Mouse (Mus musculus): ENCODE data around the gene Maml3. TPM values are rescaled to one million over a fixed set of nuclear protein-coding genes. Genes with fewer than 3 reads are reported as not detected.

Maml3 gene
- polyA plus RNA-seq, 1 experiment from 2014 or later, result 8.6 TPM

GRCm38 (mm10) chr3:52104208-52104607 is 668 bp downstream of the Maml3 start:
- Histone ChIP-seq H3K9ac (peak overlapping the region; percentile 95), H3K27ac (replicated peaks) (peak overlapping the region; percentile 99), H3K4me2 (peak overlapping the region; percentile 83), H3K36me3 (no peaks in the 10 kb centered on the region), H3K9me3 (no peaks in the 10 kb centered on the region), H3K27me3 (no peaks in the 10 kb centered on the region), H3K4me1 (replicated peaks) (peaks cover 26% of the 10 kb centered on the region), H3K4me3 (peak overlapping the region; percentile 92)
- ATAC-seq (ENCODE audit: low read depth), result no peak
- under 1% methylated on average over 16 of the region's 16 CpGs for WGBS

DNA sequence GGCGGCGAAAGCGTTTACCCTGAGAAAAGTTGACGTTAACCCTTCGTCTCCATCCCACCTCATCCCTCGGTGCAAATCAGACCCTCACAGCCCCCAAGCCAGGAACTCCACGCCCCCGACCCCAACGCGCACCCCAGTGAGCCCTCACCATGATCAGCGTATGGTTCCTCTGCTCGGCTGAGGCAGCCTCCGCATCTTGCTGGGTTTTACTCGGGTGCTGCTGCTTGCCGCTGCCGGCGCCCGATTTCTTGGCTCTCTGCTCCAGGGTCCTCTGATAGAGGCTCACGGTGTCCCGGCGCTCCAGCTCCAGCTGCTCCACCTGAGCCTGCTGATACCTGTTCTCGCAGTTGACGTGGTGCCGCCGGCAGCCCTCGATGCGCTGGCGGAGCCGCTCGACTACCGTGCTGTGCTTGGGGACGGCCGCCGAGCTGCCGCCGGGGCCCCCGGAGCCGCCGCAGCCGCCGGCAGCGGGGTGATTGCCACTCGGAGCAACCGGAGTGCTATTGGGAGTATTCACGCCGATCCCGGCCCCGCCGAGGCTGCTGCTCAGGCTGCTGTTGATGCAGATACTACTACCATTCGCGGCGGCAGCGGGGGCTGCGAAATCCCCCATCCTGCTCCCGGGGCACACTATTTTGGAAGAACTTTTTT is 1.2 kb downstream of the Maml3 start:
- Histone ChIP-seq H3K36me3 (no peaks in the 10 kb centered on the region), H3K9me3 (no peaks in the 10 kb centered on the region), H3K4me2 (peak overlapping the region; percentile 83), H3K27ac (replicated peaks) (peak overlapping the region; percentile 99), H3K4me3 (peak overlapping the region; percentile 92), H3K27me3 (no peaks in the 10 kb centered on the region), H3K9ac (peak overlapping the region; percentile 95), H3K4me1 (replicated peaks) (peaks cover 26% of the 10 kb centered on the region)
- WGBS, result under 1% methylated on average over 55 of the region's 55 CpGs
- no peak for ATAC-seq (ENCODE audit: low read depth)

GRCm38 (mm10) chr3:52102601-52103530 is 2.0 kb downstream of the Maml3 start:
- Histone ChIP-seq H3K27ac (replicated peaks) (peak overlapping the region; percentile 99), H3K36me3 (no peaks in the 10 kb centered on the region), H3K9me3 (no peaks in the 10 kb centered on the region), H3K4me1 (replicated peaks) (peaks cover 29% of the 10 kb centered on the region), H3K27me3 (no peaks in the 10 kb centered on the region), H3K4me3 (peak overlapping the region; percentile 92), H3K9ac (peak overlapping the region; percentile 95), H3K4me2 (peak overlapping the region; percentile 83)
- peak; percentile 84 for ATAC-seq (ENCODE audit: low read depth)
- WGBS, result under 1% methylated on average over 52 of the region's 52 CpGs

DNA sequence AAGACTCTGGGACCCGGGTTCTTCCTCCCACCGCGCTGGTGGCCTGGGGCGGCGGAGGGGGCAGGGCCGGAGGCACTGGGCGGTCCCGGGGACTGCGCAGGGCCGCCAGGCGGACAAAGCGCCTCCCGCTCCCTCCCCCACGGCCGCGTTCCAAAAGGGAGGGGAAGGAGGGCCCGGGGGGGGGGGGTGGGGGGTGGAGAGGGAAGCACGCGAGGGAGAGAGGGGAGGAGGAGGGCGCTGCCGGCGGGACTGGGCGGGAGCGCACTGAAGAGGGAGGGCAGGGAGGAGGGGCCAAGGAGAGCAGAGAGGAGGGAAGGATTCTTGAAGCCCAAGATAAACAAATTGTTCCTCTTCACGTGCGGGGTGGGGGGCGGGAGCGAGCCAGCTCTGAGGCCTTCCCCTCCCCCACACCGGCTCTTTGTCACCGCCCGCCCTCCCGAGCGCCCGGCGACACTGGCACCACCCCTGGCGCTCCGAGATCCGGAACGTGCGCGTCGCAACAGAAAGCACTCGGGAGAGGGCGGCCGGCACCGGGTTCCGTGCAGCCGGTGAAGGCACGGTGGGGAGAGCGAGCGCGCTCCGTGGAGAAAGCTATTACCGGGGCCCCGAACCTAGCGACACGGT is 2.8 kb downstream of the Maml3 start:
- peak overlapping the region; percentile 99 for H3K27ac ChIP-seq (replicated peaks)
- peak overlapping the region; percentile 83 for H3K4me2 ChIP-seq
- peak overlapping the region; percentile 95 for H3K9ac ChIP-seq
- under 1% methylated on average over 42 of the region's 57 CpGs for WGBS
- H3K9me3 ChIP-seq, result no peaks in the 10 kb centered on the region
- H3K4me3 ChIP-seq, result peak overlapping the region; percentile 92
- no peaks in the 10 kb centered on the region for H3K36me3 ChIP-seq
- ATAC-seq (ENCODE audit: low read depth), result peak; percentile 88
- no peaks in the 10 kb centered on the region for H3K27me3 ChIP-seq
- H3K4me1 ChIP-seq (replicated peaks), result peaks cover 32% of the 10 kb centered on the region

GRCm38 (mm10) chr3:52101401-52101976 is 3.4 kb downstream of the Maml3 start:
- 1% methylated on average over 14 of the region's 14 CpGs for WGBS
- ATAC-seq (ENCODE audit: low read depth), result peak; percentile 36
- peak overlapping the region; percentile 83 for H3K4me2 ChIP-seq

GRCm38 (mm10) chr3:52100926-52101325 is 4.0 kb downstream of the Maml3 start:
- Histone ChIP-seq H3K9ac (peak overlapping the region; percentile 95), H3K36me3 (no peaks in the 10 kb centered on the region), H3K27me3 (no peaks in the 10 kb centered on the region), H3K4me2 (peak overlapping the region; percentile 83), H3K4me3 (peak overlapping the region; percentile 92), H3K27ac (replicated peaks) (peak overlapping the region; percentile 99), H3K9me3 (no peaks in the 10 kb centered on the region), H3K4me1 (replicated peaks) (peaks cover 36% of the 10 kb centered on the region)
- 25% methylated on average over 9 of the region's 9 CpGs for WGBS
- no peak for ATAC-seq (ENCODE audit: low read depth)

More at GRCm38 (mm10) chr3:52101401-52101976, 3.4 kb downstream of the Maml3 start:
- Histone ChIP-seq H3K9ac (peak overlapping the region; percentile 95), H3K27me3 (no peaks in the 10 kb centered on the region), H3K9me3 (no peaks in the 10 kb centered on the region), H3K4me1 (replicated peaks) (peaks cover 36% of the 10 kb centered on the region), H3K27ac (replicated peaks) (peak overlapping the region; percentile 99), H3K4me3 (peak overlapping the region; percentile 92), H3K36me3 (no peaks in the 10 kb centered on the region)

GRCm38 (mm10) chr3:52100306-52100705 is 4.6 kb downstream of the Maml3 start:
- no peak for ATAC-seq (ENCODE audit: low read depth)
- Histone ChIP-seq H3K4me2 (peak overlapping the region; percentile 83), H3K36me3 (no peaks in the 10 kb centered on the region), H3K9me3 (no peaks in the 10 kb centered on the region), H3K27me3 (no peaks in the 10 kb centered on the region), H3K27ac (replicated peaks) (peak overlapping the region; percentile 99), H3K4me1 (replicated peaks) (peaks cover 30% of the 10 kb centered on the region), H3K9ac (no peak overlapping the region), H3K4me3 (no peak overlapping the region)
- WGBS, result 40% methylated on average over 4 of the region's 4 CpGs

DNA sequence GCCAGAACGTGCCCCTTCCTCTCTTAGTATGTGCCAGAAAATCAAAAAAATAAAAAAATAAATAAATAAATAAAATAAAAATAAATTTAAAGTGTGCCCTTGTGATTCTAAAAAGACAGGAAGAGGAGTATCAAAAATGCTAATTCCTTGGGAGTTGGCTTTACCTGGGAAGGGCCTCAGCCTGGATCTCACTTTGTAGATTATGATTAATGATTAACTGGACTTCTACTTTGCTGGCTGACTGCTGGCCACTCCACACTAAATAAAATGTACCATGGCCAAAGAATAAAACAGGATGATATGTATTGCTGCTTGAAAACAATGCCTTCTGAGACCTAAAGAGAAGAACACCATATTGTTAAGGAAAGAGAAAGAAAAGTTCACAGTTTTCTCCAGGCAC is 5.6 kb downstream of the Maml3 start:
- H3K4me2 ChIP-seq, result no peak overlapping the region
- peaks cover 29% of the 10 kb centered on the region for H3K4me1 ChIP-seq (replicated peaks)
- no peak overlapping the region for H3K9ac ChIP-seq
- no peaks in the 10 kb centered on the region for H3K27me3 ChIP-seq
- 94% methylated on average over 1 of the region's 1 CpGs for WGBS
- no peaks in the 10 kb centered on the region for H3K9me3 ChIP-seq
- no peak for ATAC-seq (ENCODE audit: low read depth)
- H3K27ac ChIP-seq (replicated peaks), result no peak overlapping the region
- no peak overlapping the region for H3K4me3 ChIP-seq
- no peaks in the 10 kb centered on the region for H3K36me3 ChIP-seq

DNA sequence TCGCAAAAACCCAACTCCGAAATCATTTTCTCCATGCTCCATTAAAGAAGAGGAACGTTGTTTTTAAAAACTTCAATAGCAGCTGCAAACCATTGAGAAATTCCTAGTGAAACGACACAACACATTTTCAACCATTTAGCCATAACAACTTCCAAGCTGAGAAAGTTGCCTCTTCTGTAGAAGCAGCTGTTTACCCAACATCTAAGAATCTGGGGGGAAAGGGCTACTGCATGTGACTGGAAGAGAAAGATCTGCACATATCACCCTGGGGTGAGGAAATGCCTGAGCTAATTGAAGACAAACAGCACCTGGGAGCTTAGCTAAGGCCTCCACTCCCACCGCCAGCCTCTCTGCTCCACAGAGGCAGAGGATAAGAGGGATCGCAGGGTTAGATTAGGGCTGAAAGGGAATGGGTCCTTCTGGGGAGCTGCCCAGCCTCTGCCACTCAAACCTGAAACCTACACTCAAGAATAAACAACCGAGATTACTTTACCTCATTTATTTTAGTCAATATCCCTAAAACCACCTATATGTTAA is 13.5 kb downstream of the Maml3 start:
- H3K27me3 ChIP-seq, result no peaks in the 10 kb centered on the region
- no peaks in the 10 kb centered on the region for H3K36me3 ChIP-seq
- H3K27ac ChIP-seq (replicated peaks), result peak overlapping the region; percentile 35; the same call in 1 of the 2 replicates
- H3K4me3 ChIP-seq, result no peak overlapping the region
- H3K9me3 ChIP-seq, result no peaks in the 10 kb centered on the region
- ATAC-seq (ENCODE audit: low read depth), result no peak
- H3K9ac ChIP-seq, result no peak overlapping the region
- peaks cover 63% of the 10 kb centered on the region for H3K4me1 ChIP-seq (replicated peaks)
- no peak overlapping the region for H3K4me2 ChIP-seq
- 52% methylated on average over 7 of the region's 7 CpGs for WGBS

- no peaks in the 10 kb centered on the region for H3K9me3 ChIP-seq
- H3K27me3 ChIP-seq, result no peaks in the 10 kb centered on the region
- H3K4me1 ChIP-seq (replicated peaks), result peaks cover 63% of the 10 kb centered on the region
- H3K27ac ChIP-seq (replicated peaks), result no peak overlapping the region
- ATAC-seq (ENCODE audit: low read depth), result no peak
- H3K4me3 ChIP-seq, result no peak overlapping the region
- 41% methylated on average over 8 of the region's 8 CpGs for WGBS
- H3K9ac ChIP-seq, result no peak overlapping the region
- H3K36me3 ChIP-seq, result no peaks in the 10 kb centered on the region
- no peak overlapping the region for H3K4me2 ChIP-seq
Observed at GRCm38 (mm10) chr3:52090230-52090873, 14.5 kb downstream of the Maml3 start.
